Mouse (Mus musculus): Measurements from ENCODE around the gene Synj2.

DNA sequence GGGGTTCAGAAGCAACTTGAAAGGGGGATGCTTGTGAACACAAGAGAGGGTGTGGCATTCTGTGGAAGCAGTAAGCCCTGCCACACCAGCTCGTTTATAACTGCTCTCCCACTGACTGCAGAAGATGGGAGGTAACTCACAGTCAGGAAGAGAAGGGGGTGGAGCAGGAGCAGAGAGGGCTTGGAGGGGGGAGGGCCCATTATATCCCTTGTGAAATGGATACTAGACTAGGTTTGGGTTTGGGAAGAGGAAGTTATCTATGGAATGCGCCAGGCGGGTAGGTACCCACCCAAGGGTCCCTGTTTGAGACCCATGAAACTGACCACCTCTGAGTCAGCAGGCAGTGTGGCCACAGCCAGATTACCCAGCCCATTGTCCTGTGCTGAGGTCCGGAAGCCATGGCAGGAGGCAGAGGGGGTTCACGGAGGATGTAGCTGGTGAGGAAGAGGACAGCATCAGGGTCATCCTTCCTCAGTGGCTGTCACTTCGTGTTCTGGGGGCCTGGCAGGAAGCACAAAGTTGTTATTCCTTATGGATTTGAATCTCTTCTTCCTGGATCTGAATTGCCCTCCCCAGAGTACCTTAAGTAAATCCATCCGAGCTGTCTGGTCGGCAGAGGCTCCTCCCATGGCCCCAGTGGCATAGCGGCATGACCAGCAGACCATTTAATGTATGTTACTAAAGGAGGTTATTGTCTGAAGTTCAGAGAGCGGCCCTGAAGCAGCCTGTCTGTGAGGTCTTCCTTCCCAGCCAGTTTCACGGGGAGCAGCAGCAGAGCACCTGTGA, 46.4 kb downstream of the Synj2 start:
- TF ChIP-seq POLR2A (IDR thresholded peaks at IDR 0.05; ENCODE audit: extremely low read depth, insufficient read depth, low read length) (no peak), CTCF (IDR thresholded peaks at IDR 0.05; ENCODE audit: low read depth, low read length) (no peak)
